Mouse (Mus musculus): ENCODE results near the gene Mapk6. TPM values are rescaled to one million over a fixed set of nuclear protein-coding genes. Genes with fewer than 3 reads are reported as not detected.

Mapk6 gene
- polyA plus RNA-seq, 1 experiment from 2014 or later, result 15.4 TPM

Other genes starting within 250 kb of the Mapk6 start
- 0.46 and 0.81 TPM in 2 replicates for gene Myo5c, start 178.0 kb downstream of the Mapk6 start, polyA plus RNA-seq (2015; fragmentation: Nextera tagmentation; extraction: Ambion mirVana)
- 1.2 and 1.6 TPM in 2 replicates for gene Gnb5, start 103.7 kb downstream of the Mapk6 start, polyA plus RNA-seq (2015; fragmentation: Nextera tagmentation; extraction: Ambion mirVana)
- not detected in 2 replicates for gene Bcl2l10, start 62.2 kb downstream of the Mapk6 start, polyA plus RNA-seq (2015; fragmentation: Nextera tagmentation; extraction: Ambion mirVana)
- gene Leo1, start 31.5 kb upstream of the Mapk6 start, polyA plus RNA-seq (2015; fragmentation: Nextera tagmentation; extraction: Ambion mirVana), result 12.7 and 13.1 TPM in 2 replicates
- 23.7 and 28.9 TPM in 2 replicates for gene Tmod3, start 149.7 kb upstream of the Mapk6 start, polyA plus RNA-seq (2015; fragmentation: Nextera tagmentation; extraction: Ambion mirVana)
- gene Tmod2, start 201.3 kb upstream of the Mapk6 start, polyA plus RNA-seq (2015; fragmentation: Nextera tagmentation; extraction: Ambion mirVana), result 0.32 and 0.54 TPM in 2 replicates
- gene Lysmd2, start 215.7 kb upstream of the Mapk6 start, polyA plus RNA-seq (2015; fragmentation: Nextera tagmentation; extraction: Ambion mirVana), result 1.8 and 2.1 TPM in 2 replicates

Data from liver, embryonic 15.5 days (tissue).